Mouse (Mus musculus) bone marrow macrophage, adult 2 months (primary cell): ENCODE results near the gene Tax1bp1.
"Not testable (repeated sequence)": the region's sequence is repeated elsewhere in the genome, so short reads cannot be mapped to it uniquely, and the experiment has no call there.

Experiments used
- CTCF ChIP-seq: IDR thresholded peaks from 2 replicates; pipeline ENCODE4 v1.5.1; 2012; ENCODE audit warnings: low read depth, mild to moderate bottlenecking, low read length, moderate library complexity
- POLR2A ChIP-seq: IDR thresholded peaks from 2 replicates; pipeline ENCODE4 v1.6.1; 2012; ENCODE audit warnings: mild to moderate bottlenecking, low read depth, low read length, borderline replicate concordance

GRCm38 (mm10) chr6:52677534-52677933 lies 36.0 kb upstream of the Tax1bp1 start:
- not testable (repeated sequence) for TF ChIP-seq CTCF, POLR2A
